Mouse (Mus musculus) ZHBTc4 (cell line): ENCODE results near the gene Sgip1.

Experiments
- DNase-seq: peaks from one replicate; pipeline ENCODE4 v3.0.0-alpha.2; 2011; ENCODE audit warnings: low read depth, low spot score

Sgip1 gene

DNA sequence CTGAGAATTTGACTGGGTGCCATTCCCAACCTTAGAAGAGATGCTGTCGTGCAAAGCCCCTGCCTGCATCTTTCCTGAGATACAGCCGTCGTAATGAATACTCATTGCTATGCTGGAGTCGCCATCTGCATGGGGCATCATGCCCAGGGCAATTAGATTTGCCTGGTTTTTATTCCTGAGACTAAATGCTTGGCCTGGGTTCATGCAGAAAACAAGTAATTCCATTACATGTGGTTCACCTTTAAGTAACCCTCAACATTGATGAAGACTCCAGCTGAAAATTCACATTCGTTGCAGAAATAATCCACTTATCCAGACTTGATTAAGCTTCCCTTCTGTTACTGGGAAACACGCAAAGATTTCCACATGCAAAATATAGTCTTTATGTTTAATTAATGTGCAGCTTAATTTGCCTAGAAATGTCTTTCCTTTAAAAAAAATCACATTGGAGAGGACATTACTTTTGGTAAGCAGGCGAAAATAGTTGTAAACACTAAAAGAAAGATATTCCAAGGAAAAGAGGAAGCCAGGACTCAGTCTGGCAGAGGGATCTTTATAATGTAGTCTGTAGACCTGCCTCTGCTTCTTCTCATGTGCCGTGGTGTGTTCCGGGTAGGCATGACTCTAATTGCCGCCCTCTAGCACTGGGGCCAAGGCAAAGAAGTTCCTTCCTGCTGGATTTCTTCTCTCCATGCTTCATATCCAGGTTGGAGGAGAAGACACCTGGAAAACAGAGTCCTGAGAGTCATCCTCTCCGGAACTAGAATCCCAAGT, 100.0 kb downstream of the Sgip1 start:
- DNase-seq, result no peak

DNA sequence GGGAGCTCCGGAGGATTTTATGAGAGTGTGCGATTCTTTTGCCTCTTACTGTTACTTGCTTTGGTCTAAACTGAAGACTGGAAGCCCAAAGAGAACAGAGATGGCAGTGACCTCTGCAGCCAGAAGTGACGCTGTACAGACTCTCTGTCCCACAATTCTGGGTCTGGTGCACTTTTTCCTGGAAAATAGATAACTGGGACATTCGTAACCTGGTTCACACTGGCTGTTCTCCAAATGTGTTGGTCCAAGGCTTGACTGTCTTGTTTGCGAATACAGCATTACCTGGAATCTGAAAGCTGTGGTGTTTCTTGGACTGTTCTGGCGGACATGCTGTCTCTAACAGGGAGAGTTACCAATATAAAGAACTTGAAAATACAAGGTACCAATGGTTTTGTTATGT, 109.4 kb downstream of the Sgip1 start:
- DNase-seq, result no peak

DNA sequence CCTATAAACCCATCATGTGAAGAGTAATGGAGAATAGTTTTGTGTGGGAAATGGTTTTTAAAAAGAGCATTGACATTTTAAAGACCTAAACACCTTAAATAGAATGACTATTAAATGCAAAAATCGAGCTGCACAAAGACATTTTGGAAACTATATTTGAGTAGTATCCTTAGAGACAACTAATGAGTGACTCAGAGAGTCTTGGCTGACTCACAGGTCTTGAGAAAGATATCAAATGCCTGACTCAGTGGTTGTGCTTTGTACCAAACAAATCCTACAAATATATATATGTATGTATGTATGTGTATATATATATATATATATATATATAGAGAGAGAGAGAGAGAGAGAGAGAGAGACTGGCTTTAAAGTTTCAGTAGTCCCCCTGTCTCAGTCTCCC, 110.1 kb downstream of the Sgip1 start:
- no peak for DNase-seq

DNA sequence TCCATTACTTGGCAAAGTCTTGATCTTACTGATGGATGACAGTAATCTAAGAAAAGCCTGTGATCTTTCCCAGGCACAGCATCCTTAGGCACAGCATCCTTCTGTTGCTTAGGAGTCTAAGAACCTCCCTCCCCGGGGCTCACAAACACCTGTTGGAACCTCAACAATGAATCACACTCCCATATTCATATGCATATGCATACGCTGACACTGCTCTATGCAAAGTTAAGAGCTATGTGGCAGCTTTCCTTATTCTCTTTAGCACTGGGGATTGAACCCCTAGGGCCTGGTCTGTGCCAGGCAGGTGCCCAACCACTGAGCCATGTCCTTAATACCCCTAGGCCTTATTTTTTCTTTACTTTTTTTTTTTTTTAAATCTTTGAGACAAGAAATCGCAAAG, 111.2 kb downstream of the Sgip1 start:
- no peak for DNase-seq

DNA sequence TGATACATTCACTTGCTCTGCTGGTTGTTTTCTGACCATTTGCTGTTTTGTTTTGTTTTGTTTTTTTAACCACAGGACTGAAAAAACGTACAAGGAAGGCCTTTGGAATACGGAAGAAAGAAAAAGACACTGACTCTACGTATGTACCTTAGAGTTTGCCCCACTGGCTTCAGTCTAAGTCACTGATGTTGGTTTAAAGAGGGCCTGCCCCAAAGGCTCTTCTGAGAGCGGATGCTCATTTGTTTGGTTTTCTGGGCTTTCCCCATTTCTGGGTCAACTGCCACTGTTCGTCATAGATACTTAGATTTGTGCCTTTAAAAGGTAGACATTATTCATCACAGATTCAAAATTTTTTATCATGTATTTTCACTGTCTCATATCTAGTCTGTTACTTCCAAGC, 111.7 kb downstream of the Sgip1 start:
- DNase-seq, result no peak

DNA sequence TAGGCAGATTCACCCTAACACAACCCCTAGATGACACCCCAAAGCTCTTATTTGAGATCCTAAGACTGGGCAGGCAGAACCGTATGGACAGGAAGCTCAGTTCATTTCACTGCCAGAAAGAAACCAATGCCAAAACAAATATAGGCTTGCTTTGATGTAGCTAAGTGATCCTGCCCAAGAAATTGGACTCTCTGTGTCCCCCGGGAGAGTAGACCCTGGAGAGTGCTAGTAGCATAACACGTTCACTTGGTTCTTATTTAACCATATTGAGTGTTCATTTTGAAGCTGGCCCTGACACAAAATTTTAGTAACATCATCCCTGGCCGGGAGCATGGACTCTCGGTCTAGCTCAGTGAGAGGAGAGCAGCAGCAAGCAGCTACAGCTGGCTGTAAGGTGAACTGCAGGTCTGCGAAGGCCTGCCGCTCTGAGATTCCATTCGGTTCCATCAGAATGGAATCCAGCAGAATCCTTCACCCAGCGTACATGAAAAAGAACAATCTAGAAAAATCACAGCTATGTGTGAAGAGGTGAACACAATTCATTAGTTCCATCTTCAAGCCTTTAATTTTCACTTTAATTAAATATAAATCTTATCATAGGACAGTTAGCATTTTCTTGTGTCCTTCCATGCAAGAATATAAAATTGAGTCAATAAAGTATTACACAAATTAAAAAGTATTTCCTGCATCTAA, 112.4 kb downstream of the Sgip1 start:
- DNase-seq, result no peak

DNA sequence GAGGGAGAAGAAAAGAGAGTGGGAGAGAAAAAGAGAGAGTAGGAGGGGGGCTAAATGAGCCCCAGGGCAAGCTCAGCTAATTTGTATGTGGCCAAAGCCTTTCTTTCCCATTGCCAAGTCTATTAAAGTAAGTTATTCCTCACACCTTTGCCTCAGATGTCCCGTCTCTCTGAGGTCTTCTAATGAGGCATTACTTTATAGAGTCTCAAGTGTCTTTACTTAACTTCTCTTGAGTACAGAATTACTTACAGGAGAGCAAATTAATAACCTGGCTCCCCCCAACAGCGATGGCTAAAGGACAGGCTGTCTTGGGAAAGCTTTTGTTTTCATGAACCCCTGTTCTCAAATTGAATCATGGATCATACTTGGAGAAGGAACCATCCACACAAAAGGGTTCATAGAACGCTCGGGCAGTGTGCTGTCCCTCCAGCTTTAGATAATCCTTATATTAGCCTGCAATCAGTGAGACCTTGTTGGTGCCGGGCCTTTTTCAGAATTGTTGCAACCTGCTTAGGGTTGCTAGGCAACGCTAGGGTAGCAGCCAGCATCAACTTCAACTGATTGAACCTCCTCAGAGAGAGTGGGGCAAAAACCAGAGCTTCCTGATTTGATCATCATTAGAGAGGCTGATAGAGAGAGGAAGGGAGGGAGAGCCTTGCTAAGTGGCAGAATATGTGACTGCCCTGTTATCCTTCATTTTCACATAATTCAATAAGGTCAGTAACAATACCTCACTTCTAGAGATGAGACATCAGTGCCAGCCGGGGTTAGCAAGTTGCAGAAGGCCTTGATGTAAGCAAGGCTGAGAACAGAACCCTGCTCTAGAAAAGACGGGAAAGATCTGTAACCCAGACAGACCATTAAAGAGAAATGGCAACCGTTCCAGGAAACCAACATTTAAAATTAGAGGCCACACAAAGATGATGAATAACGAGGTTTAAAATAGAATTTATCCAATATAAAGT, 114.1 kb downstream of the Sgip1 start:
- DNase-seq, result no peak

DNA sequence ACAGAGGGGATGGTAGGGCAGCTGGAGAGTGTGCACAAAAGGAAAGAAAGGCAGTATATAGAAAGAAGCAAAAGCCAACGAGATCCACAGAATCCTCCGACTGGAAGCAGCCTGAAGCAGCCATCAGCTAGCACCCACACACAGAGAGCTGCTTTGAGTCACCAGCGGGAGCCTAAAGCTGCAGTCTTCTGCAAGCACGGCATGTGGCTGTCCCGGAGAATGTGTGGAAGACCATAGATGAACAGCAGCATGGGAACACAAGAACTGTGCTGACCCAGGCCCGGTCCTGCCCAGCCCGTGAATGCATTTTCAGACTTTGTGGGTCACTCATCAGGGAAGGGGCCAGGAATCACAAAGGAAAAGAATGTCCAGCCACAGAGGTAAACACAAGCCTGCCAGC, 115.0 kb downstream of the Sgip1 start:
- DNase-seq, result no peak

DNA sequence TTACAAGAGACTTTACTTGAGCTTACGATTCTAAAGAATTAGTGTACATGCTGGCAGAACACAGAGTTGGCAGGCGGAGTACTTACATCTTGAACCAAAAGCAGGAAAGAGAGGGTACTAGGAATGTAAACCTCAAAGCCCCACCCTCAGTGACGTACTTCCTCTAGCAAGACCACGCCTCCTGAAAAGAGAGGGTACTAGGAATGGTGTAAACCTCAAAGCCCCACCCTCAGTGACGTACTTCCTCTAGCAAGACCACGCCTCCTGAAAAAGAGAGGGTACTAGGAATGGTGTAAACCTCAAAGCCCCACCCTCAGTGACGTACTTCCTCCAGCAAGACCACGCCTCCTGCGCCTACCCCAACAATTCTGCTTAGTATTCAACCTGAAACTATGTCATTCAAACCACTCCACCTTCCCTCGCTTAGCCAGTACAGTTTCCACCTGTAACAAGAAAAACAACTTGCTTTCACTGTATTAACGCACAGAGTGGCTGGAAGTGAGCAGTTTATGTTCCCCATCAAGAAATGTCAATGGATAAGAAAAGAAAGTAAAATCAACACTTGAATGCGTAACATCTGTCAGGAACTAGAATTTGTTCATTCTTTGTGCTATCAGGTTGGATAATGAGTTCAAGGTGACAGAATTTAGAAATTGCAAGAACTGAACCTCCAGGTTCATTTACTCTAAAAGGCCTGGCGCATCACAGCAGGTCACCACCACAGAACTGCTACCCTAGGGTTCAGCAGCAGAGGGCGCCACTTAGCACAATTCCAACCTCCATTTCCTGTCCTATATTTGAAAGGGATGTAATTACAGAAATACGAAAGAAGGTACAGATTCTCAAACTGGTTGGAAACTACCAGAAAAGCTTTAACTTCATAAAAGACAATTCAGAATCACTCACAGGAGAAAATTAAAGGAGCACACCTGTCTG, 118.4 kb downstream of the Sgip1 start:
- peak; percentile 52 for DNase-seq

DNA sequence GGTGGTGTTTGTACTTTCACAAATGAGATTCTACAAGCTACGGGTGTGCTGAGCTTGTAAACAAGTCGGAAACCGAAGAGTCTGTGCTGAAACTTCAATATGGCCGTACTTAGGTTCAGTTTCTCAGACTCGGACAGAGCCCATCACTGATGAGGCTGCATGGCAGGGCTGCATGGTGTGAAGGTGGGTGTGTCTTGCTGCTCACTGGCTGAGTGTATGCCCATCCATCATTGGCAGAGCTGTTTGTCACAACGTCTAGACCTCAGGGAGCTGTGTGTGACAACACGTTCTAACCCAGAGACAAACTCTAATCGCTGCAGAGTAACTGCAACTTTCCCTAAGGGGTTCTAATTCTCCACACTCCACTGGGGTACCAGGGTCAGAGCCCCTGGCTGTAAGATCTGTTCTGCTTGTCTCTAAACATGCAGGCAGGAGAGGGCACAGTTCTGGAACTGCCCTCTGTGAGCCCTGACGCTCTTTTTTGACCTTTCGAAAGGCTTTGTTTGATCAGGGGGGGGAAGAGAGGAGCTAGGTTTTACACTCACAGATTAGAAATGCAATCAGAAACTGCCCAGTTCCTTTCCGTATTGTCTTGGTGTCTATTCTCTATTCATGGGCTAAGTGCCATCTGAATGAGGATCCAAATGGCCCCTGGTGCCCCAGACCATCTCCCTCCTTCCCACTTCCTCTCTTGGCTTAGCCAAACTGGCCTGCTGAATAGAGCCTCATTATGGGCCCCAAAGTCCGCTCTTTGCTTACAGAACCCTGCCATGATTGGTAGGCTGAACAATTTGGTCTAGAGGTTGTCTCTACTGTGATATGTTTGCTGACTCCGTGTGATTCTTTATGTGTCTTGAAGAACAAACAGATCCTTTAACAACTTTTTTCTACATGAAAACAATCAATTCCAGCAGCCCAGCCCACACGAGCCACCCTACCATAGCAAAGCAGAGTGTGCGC, 121.9 kb downstream of the Sgip1 start:
- DNase-seq, result no peak

DNA sequence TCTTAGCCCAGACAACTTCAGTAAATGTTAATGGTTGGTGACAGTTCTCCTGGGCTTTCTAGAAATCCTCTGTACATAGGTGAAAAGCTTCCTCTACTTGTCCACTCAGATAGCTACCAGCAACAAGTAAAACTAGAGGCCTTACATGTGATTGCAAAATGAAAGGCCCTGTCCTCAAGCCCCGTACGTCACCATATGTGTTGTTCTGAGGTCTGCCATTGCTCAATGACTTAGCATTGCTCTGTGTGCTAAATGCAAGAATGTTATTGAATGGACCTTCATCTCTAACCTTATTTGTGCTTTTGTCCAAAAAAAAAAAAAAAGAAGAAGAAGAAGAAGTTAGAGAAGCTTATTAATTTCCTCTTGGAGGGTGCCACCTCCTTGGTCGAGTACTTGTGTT, 125.4 kb downstream of the Sgip1 start:
- no peak for DNase-seq

DNA sequence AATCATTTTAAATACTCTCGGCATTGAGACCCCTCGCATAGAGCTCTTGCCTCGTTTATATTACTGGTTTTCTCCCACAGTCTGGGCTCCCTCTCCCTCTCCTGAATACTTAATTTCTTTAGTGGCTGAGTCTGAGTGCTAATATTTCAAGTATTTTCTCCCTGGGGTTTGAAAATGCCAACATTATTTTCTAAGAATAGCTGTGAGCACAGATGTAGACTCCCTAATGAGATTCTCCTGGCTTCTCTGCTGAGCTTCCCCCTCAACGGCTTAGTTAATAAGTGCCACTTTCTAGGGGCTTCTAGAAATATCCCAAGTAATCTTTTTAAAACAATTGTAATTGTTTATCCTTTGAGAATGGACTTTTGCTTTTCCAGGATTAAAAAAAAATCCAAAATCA, 130.2 kb downstream of the Sgip1 start:
- no peak for DNase-seq

DNA sequence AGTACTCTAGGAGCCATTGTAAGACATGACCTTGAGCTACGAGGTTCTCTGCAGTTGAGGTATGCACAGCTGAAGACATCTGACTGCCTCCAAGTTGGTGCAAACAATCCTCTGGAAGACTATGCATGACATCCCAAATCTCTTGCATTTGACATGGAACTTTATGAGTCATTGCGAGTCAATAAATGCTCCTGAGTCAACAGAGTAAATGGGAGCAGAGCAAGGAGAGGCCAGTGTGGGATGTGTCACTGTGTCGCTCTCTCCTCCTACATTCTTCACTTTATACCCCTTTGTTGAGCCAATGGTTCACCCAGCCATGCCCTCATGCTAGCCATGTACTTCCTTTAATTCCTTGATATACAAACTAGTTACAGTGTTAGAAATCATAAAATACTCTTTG, 142.0 kb downstream of the Sgip1 start:
- no peak for DNase-seq

DNA sequence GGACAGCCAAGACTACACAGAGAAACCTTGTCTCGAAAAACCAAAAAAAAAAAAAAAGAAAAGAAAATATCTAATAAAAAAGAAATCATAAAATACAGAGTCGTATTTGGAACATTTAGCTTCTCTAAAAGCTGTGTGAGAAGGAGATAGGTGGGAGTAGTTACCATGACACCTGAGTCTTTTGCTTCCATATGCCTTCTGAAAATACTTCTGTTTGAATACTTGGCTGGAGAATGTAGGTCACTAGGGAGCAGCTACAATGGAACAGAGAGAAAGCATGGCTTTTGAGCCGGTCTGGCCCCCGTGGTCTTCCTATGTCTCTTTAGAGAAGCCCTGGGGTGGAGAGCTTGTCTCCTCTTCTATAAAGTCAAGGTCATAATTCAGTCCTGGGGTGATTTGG, 143.1 kb downstream of the Sgip1 start:
- DNase-seq, result no peak

DNA sequence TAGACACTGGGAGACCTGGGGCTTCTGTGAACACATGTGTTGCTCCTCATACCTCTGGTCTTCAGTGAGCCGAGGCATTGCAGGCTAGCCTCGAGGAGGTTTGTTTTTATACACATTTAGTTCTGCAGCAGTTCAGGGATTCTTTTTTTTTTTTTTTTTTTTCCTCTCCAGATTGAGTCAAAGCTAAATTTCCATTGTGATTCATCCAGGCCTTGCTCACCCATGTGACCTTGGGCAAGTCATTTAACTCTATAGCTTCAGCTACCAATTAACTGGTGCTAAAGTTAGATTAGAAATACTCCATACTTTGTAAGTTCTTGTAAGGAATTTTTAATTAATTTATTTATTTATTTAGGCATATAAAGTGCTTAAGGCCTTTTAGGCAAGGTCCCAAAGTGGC, 145.4 kb downstream of the Sgip1 start:
- no peak for DNase-seq

DNA sequence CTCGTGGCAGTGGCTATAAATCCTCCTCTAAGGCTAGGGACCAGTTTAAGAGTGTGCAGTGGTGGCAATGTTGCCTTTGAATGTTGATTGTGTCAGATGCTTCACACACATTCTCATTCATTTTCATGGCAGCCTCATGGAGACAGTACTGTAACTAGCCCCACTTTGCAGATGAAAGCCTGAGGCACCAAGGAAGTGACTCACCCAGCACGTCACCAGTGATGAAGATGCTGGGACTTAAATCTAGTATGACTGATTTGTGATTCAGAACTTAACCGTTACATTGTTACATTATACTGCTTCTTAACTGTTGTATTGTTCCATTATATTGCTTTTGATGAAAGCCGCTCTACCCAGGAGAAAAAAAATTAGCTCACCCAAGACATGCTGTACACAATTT, 145.8 kb downstream of the Sgip1 start:
- no peak for DNase-seq

DNA sequence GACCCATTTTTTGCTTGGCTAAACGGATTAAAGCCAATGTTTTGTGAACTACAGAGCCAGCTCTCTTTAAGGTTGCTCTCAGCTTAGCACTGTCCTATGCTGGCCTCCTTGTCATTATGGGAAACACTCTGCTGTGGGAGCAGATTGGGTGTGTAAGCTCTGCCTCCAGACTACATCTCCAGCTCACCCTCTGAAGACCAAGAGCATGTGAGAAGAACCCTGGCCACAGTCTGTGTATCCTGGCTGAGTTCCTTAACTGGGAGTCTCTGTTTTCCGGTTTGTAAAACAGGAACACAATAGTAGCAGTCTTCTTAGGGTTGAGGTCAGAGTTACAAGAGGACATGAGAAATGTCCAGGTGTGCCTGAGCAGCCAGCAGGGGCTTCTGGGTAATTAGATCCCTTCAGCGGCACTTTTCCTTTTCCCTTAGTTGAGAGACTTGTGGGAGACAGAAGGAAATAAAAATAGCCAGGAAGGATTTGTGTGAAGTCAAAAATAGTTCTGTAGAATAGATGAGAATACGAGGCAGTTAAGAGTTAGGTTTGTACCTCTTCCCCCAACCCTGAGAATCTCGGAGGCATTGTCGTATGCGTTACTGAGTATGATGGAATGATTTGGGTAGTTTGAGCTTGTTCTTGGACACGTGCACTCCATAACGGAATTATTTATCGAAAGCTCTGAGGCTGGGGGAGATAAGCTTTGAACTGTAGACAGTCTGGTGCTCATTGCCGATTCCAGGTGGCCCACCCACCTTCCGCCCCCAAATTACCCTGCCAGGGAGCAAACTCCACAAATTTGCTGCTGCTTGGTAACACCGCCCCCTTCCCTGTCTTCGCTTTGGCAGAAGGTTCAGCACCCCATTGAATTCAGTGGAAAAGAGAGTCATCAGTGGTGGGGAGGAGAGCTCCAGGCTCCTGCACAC, 146.9 kb downstream of the Sgip1 start:
- DNase-seq, result no peak

DNA sequence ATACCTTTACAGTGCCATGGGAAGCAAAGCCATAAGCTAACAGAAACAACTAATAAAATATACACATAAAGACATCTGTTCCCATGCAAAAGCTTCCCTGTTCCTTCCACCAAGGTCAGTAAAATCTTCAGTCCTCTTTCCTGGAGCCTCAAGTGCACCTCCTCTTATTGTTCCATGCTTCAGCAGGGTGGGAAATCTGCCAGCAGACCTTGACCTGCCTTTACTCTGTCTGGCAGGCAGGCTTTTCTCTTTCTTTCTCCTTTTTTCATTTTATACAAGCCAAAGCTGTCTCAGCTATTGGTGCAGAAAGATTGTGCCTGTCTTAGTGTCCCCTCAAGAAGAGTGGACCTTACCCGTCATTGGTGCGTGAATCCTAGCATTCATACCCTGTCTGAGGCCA, 154.8 kb downstream of the Sgip1 start:
- DNase-seq, result no peak

DNA sequence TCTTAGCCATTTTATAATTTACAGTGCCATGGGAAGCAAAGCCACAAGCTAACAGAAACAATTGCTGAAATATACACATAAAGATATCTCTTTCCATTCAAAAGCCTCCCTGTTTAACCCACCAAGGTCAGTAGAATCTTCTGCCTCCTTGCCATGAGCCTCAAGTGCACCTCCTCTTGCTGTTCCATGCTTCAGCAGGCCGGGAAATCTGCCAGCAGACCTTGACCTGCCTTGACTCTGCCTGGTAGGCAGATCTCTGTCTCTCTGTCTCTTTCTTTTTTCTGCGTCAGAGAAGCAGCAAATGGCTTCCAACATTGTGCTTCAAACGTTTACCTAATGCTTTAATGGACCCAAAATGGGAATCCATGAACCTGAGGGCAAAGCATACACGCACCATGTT, 157.9 kb downstream of the Sgip1 start:
- DNase-seq, result no peak
